Mouse (Mus musculus) heart, postnatal 25 days (tissue): ENCODE data around the gene Timm22. TPM values are rescaled to one million over a fixed set of nuclear protein-coding genes. Genes with fewer than 3 reads are reported as not detected.

Experiments
- DNase-seq: peaks from one replicate; pipeline ENCODE4 v3.0.0; 2022; ENCODE audit warnings: low spot score
- intact Hi-C: fragments of 180-260 bp; cut with DNase I; formaldehyde crosslinking; loops from one replicate; pipeline ENCODE4 v1.15.1; 2025
- total RNA-seq, 2 experiments: library from RNA; stranded (reverse); gene quantifications; 2 replicates each; pipeline ENCODE4 v1.2.3; 2021

The Timm22 gene
- total RNA-seq = 10 to 100 TPM; 51.1 to 57.1 TPM

GRCm38 (mm10) chr11:76406702-76407583, at the start of gene Timm22:
Gene Timm22 (plus strand): TSS chr11:76406952.
- peak; percentile 90 for DNase-seq
- intact Hi-C loops = loop anchor here (1.0 to 5.0 kb wide), 2 partner anchors 154 to 225 kb away; no protein-coding TSS in a partner anchor

- intact Hi-C loops = no loop called here
These were observed 49.3 kb upstream of the Timm22 start for GRCm38 (mm10) chr11:76357464-76357863.

GRCm38 (mm10) chr11:76358628-76359320, 48.0 kb upstream of the Timm22 start:
- no peak for DNase-seq
- intact Hi-C loops = no loop called here

More at GRCm38 (mm10) chr11:76357464-76357863, 49.3 kb upstream of the Timm22 start:
- no peak for DNase-seq

- intact Hi-C loops = no loop called here
- no peak for DNase-seq
These were observed 46.5 kb upstream of the Timm22 start for GRCm38 (mm10) chr11:76360255-76360654.

GRCm38 (mm10) chr11:76361422-76361821, 45.3 kb upstream of the Timm22 start:
- intact Hi-C loops = no loop called here
- DNase-seq = no peak

- no peak for DNase-seq
- intact Hi-C loops = no loop called here
These were observed 43.6 kb upstream of the Timm22 start for GRCm38 (mm10) chr11:76363178-76363577.

- DNase-seq = no peak
- intact Hi-C loops = no loop called here
These were observed 43.1 kb upstream of the Timm22 start for GRCm38 (mm10) chr11:76363636-76364035.

- no peak for DNase-seq
- intact Hi-C loops = no loop called here
These were observed 42.7 kb upstream of the Timm22 start for GRCm38 (mm10) chr11:76364038-76364437.

- intact Hi-C loops = no loop called here
- DNase-seq = no peak
These were observed 40.0 kb upstream of the Timm22 start for GRCm38 (mm10) chr11:76366720-76367119.

- no peak for DNase-seq
These were observed 36.3 kb upstream of the Timm22 start for GRCm38 (mm10) chr11:76370491-76370890.

GRCm38 (mm10) chr11:76372120-76372519, 34.6 kb upstream of the Timm22 start:
- DNase-seq = no peak
- intact Hi-C loops = no loop called here

More at GRCm38 (mm10) chr11:76370491-76370890, 36.3 kb upstream of the Timm22 start:
- intact Hi-C loops = no loop called here

GRCm38 (mm10) chr11:76372534-76372933, 34.2 kb upstream of the Timm22 start:
- intact Hi-C loops = no loop called here

GRCm38 (mm10) chr11:76374491-76375185, 32.1 kb upstream of the Timm22 start:
- intact Hi-C loops = no loop called here
- DNase-seq = peak; percentile 55

More at GRCm38 (mm10) chr11:76372534-76372933, 34.2 kb upstream of the Timm22 start:
- peak; percentile 41 for DNase-seq

GRCm38 (mm10) chr11:76376425-76376824, 30.3 kb upstream of the Timm22 start:
- no peak for DNase-seq
- intact Hi-C loops = no loop called here

- DNase-seq = peak; percentile 67
- intact Hi-C loops = loop anchor here (2.0 kb wide), 1 partner anchor 17 kb away; no protein-coding TSS in a partner anchor
These were observed 26.7 kb upstream of the Timm22 start for GRCm38 (mm10) chr11:76379921-76380544.

- intact Hi-C loops = loop anchor here (2.0 kb wide), 1 partner anchor 15 kb away; no protein-coding TSS in a partner anchor
- DNase-seq = no peak
These were observed 25.4 kb upstream of the Timm22 start for GRCm38 (mm10) chr11:76381201-76381885.

GRCm38 (mm10) chr11:76382711-76383324, 23.9 kb upstream of the Timm22 start:
- DNase-seq = no peak

GRCm38 (mm10) chr11:76384307-76384706, 22.4 kb upstream of the Timm22 start:
- no peak for DNase-seq
- intact Hi-C loops = no loop called here

More at GRCm38 (mm10) chr11:76382711-76383324, 23.9 kb upstream of the Timm22 start:
- intact Hi-C loops = no loop called here

GRCm38 (mm10) chr11:76385017-76385416, 21.7 kb upstream of the Timm22 start:
- intact Hi-C loops = no loop called here
- no peak for DNase-seq
